Mouse (Mus musculus) liver, adult 2 months (tissue): ENCODE data around the gene Myzap. TPM values are rescaled to one million over a fixed set of nuclear protein-coding genes. Genes with fewer than 3 reads are reported as not detected.

Experiments
- DNase-seq: peaks from one replicate; pipeline ENCODE4 v3.0.0-alpha.2; 2011; ENCODE audit warnings: low read depth, low spot score; ENCODE audit errors: extremely low read depth
- H3K27ac ChIP-seq: fragments of 200-500 bp; replicated peaks from 2 replicates; pipeline ENCODE4 v1.5.1; 2012; ENCODE audit warnings: low read depth, mild to moderate bottlenecking, control low read depth, inconsistent platforms, low read length; ENCODE audit not compliant: insufficient read depth
- H3K27me3 ChIP-seq: fragments of 200-500 bp; 2 replicates; pipeline ENCODE4 v1.6.1; 2012; ENCODE audit warnings: mild to moderate bottlenecking, moderate library complexity, low read length, inconsistent platforms; ENCODE audit not compliant: control insufficient read depth, insufficient read depth
- H3K36me3 ChIP-seq: fragments of 200-500 bp; 2 replicates; pipeline ENCODE4 v1.6.1; 2012; ENCODE audit warnings: low read length, inconsistent platforms; ENCODE audit not compliant: control insufficient read depth, insufficient read depth
- H3K4me1 ChIP-seq: fragments of 200-500 bp; 2 replicates; pipeline ENCODE4 v1.6.1; 2011; ENCODE audit warnings: low read length; ENCODE audit not compliant: control insufficient read depth, insufficient read depth
- H3K4me3 ChIP-seq: fragments of 200-500 bp; 2 replicates; pipeline ENCODE4 v1.5.1; 2011; ENCODE audit warnings: low read depth, mild to moderate bottlenecking, control low read depth, low read length, moderate library complexity; ENCODE audit not compliant: insufficient read depth
- H3K79me2 ChIP-seq: fragments of 200-500 bp; 2 replicates; pipeline ENCODE4 v1.6.1; 2012; ENCODE audit warnings: inconsistent platforms, mild to moderate bottlenecking, low read length, moderate library complexity; ENCODE audit not compliant: control insufficient read depth, insufficient read depth
- H3K9ac ChIP-seq: fragments of 200-500 bp; 2 replicates; pipeline ENCODE4 v1.6.1; 2012; ENCODE audit warnings: low read depth, mild to moderate bottlenecking, control low read depth, inconsistent platforms, low read length
- CTCF ChIP-seq: fragments of 200-500 bp; IDR thresholded peaks from 2 replicates; pipeline ENCODE4 v1.5.1; 2011; ENCODE audit warnings: low read depth, low read length, control low read depth
- POLR2A ChIP-seq: fragments of 200-500 bp; IDR thresholded peaks from 2 replicates; pipeline ENCODE4 v1.6.1; 2011; ENCODE audit warnings: low read length, control low read depth; ENCODE audit not compliant: insufficient read depth; ENCODE audit errors: extremely low read depth
- WGBS: fragments of 180-500 bp; shearing (Covaris S2); methylation state at CpG from one replicate; pipeline ENCODE4 v1.1.7; 2018; 5-methylcytosine and 5-hydroxymethylcytosine counted together
- polyA plus RNA-seq: library from polyadenylated mRNA; depleted of rRNA; stranded (reverse); fragments of >200 nt; gene quantifications from 2 replicates; pipeline ENCODE4 v1.2.3, GENCODE M21; 2012
- total RNA-seq: library from RNA; depleted of rRNA; stranded (reverse); fragments of >200 nt; gene quantifications from 2 replicates; pipeline ENCODE4 v1.2.3, GENCODE M21; 2014

Myzap gene
- total and polyA plus RNA-seq, 2 experiments: 0.51 to 1.5 TPM

- WGBS: 76% methylated on average over 6 of the region's 6 CpGs
These were observed 16.9 kb upstream of the Myzap start for GRCm38 (mm10) chr9:71609010-71609409.

GRCm38 (mm10) chr9:71606296-71607057, 14.3 kb upstream of the Myzap start:
- Histone ChIP-seq H3K79me2 (no peaks in the 10 kb centered on the region), H3K4me3 (no peak overlapping the region), H3K27ac (peak overlapping the region; percentile 47; the same call in 1 of the 2 replicates), H3K36me3 (no peaks in the 10 kb centered on the region), H3K27me3 (no peaks in the 10 kb centered on the region), H3K4me1 (no peaks in the 10 kb centered on the region), H3K9ac (no peak overlapping the region)
- TF ChIP-seq POLR2A (no peak), CTCF (no peak)
- whole genome bisulfite sequencing: 67% methylated on average over 13 of the region's 13 CpGs
- DNase-seq: no peak

More at GRCm38 (mm10) chr9:71609010-71609409, 16.9 kb upstream of the Myzap start:
- Histone ChIP-seq H3K27me3 (no peaks in the 10 kb centered on the region), H3K4me1 (no peaks in the 10 kb centered on the region), H3K4me3 (no peak overlapping the region), H3K79me2 (no peaks in the 10 kb centered on the region), H3K27ac (no peak overlapping the region), H3K9ac (no peak overlapping the region), H3K36me3 (no peaks in the 10 kb centered on the region)
- TF ChIP-seq CTCF (no peak), POLR2A (no peak)
- no peak for DNase-seq

GRCm38 (mm10) chr9:71604914-71605635, 12.9 kb upstream of the Myzap start:
- no peak overlapping the region for H3K9ac ChIP-seq
- no peaks in the 10 kb centered on the region for H3K79me2 ChIP-seq
- H3K27me3 ChIP-seq: no peaks in the 10 kb centered on the region
- no peak for DNase-seq
- no peaks in the 10 kb centered on the region for H3K4me1 ChIP-seq
- no peak overlapping the region for H3K27ac ChIP-seq
- no peaks in the 10 kb centered on the region for H3K36me3 ChIP-seq
- TF ChIP-seq POLR2A (no peak), CTCF (no peak)
- no peak overlapping the region for H3K4me3 ChIP-seq
- WGBS: 52% methylated on average over 6 of the region's 6 CpGs

GRCm38 (mm10) chr9:71599861-71600260, 7.7 kb upstream of the Myzap start:
- 75% methylated on average over 7 of the region's 7 CpGs for WGBS
- no peak for DNase-seq
- Histone ChIP-seq H3K4me3 (no peak overlapping the region), H3K27ac (no peak overlapping the region), H3K9ac (no peak overlapping the region), H3K4me1 (no peaks in the 10 kb centered on the region), H3K79me2 (no peaks in the 10 kb centered on the region), H3K36me3 (no peaks in the 10 kb centered on the region), H3K27me3 (no peaks in the 10 kb centered on the region)
- TF ChIP-seq POLR2A (no peak), CTCF (no peak)

GRCm38 (mm10) chr9:71596888-71597287, 4.7 kb upstream of the Myzap start:
- Histone ChIP-seq H3K27me3 (no peaks in the 10 kb centered on the region), H3K36me3 (no peaks in the 10 kb centered on the region), H3K27ac (no peak overlapping the region), H3K79me2 (no peaks in the 10 kb centered on the region), H3K4me1 (no peaks in the 10 kb centered on the region), H3K9ac (no peak overlapping the region), H3K4me3 (no peak overlapping the region)
- TF ChIP-seq CTCF: no peak
- TF ChIP-seq POLR2A: no peak
- no peak for DNase-seq
- WGBS: 65% methylated on average over 6 of the region's 6 CpGs

GRCm38 (mm10) chr9:71592577-71593285, 571 bp upstream of the Myzap start:
- DNase-seq: no peak
- Histone ChIP-seq H3K27ac (no peak overlapping the region), H3K36me3 (no peaks in the 10 kb centered on the region), H3K79me2 (no peaks in the 10 kb centered on the region), H3K9ac (no peak overlapping the region), H3K4me3 (no peak overlapping the region), H3K4me1 (no peaks in the 10 kb centered on the region), H3K27me3 (no peaks in the 10 kb centered on the region)
- TF ChIP-seq CTCF (no peak), POLR2A (no peak)
- WGBS: 38% methylated on average over 6 of the region's 6 CpGs
